Mouse (Mus musculus) lung, embryonic 15.5 days (tissue): ENCODE measurements around the gene Samd9l. TPM values are rescaled to one million over a fixed set of nuclear protein-coding genes. Genes with fewer than 3 reads are reported as not detected.
A peak's percentile ranks its signal among the peaks of the same experiment; 100 is the strongest.
"Not testable (repeated sequence)": the region's sequence is repeated elsewhere in the genome, so short reads cannot be mapped to it uniquely, and the experiment has no call there.

Experiments used
- ATAC-seq: fragments of 200-750 bp; cut with Nextera tagmentation; 2 replicates; pipeline ENCODE4 v1.8.0; 2017; ENCODE audit warnings: moderate number of reproducible peaks, borderline replicate concordance; ENCODE audit not compliant: low FRiP score, low TSS enrichment; ENCODE audit errors: extremely low read depth
- H3K27ac ChIP-seq: fragments of 300-500 bp; sonication (generic); 2 replicates; pipeline ENCODE4 v1.5.1; 2015; ENCODE audit warnings: moderate library complexity, mild to moderate bottlenecking, inconsistent platforms
- H3K27me3 ChIP-seq: fragments of 300-500 bp; sonication (generic); 2 replicates; pipeline ENCODE4 v1.6.1; 2015; ENCODE audit warnings: inconsistent platforms
- H3K36me3 ChIP-seq: fragments of 300-500 bp; sonication (generic); 2 replicates; pipeline ENCODE4 v1.6.1; 2015; ENCODE audit warnings: inconsistent platforms
- H3K4me1 ChIP-seq: fragments of 300-500 bp; sonication (generic); 2 replicates; pipeline ENCODE4 v1.6.1; 2015; ENCODE audit warnings: inconsistent platforms
- H3K4me2 ChIP-seq: fragments of 300-500 bp; sonication (generic); 2 replicates; pipeline ENCODE4 v1.6.1; 2015; ENCODE audit warnings: inconsistent platforms, mild to moderate bottlenecking, moderate library complexity
- H3K4me3 ChIP-seq: fragments of 300-500 bp; sonication (generic); 2 replicates; pipeline ENCODE4 v1.5.1; 2015; ENCODE audit warnings: mild to moderate bottlenecking, inconsistent platforms
- H3K9ac ChIP-seq: fragments of 300-500 bp; sonication (generic); 2 replicates; pipeline ENCODE4 v1.6.1; 2015; ENCODE audit warnings: inconsistent platforms
- H3K9me3 ChIP-seq: fragments of 300-500 bp; sonication (generic); 2 replicates; pipeline ENCODE4 v1.6.1; 2016; ENCODE audit warnings: inconsistent platforms
- WGBS: fragments of 180-500 bp; shearing (Covaris S2); methylation state at CpG from one replicate; pipeline ENCODE4 v1.1.7; 2015; 5-methylcytosine and 5-hydroxymethylcytosine counted together
- polyA plus RNA-seq: library from polyadenylated mRNA; unstranded; fragments of >200 nt; fragmentation: Nextera tagmentation; extraction: Ambion mirVana; gene quantifications from 2 replicates; pipeline ENCODE4 v1.2.1, GENCODE M21; 2015

Samd9l gene
- polyA plus RNA-seq, result 6.2 and 6.7 TPM in 2 replicates

- not testable (repeated sequence) for H3K9ac ChIP-seq, H3K9me3 ChIP-seq, H3K27me3 ChIP-seq, ATAC-seq, H3K4me1 ChIP-seq, H3K27ac ChIP-seq, H3K36me3 ChIP-seq
- WGBS, result 26% methylated on average over 4 of the region's 4 CpGs
- H3K4me3 ChIP-seq, result peak within 1 kb of the TSS; percentile 30
- peak within 1 kb of the TSS; percentile 45 for H3K4me2 ChIP-seq
These were observed at the start of gene Samd9l for GRCm38 (mm10) chr6:3399340-3400068. Gene Samd9l, minus strand, starts transcription at chr6:3399572.

GRCm38 (mm10) chr6:3447404-3447803, 48.0 kb upstream of the Samd9l start:
- H3K9ac ChIP-seq, result no peak overlapping the region
- H3K27me3 ChIP-seq, result no peaks in the 10 kb centered on the region
- no peak overlapping the region for H3K27ac ChIP-seq
- no peak overlapping the region for H3K4me2 ChIP-seq
- 2% methylated on average over 5 of the region's 5 CpGs for WGBS
- H3K36me3 ChIP-seq, result no peaks in the 10 kb centered on the region
- no peaks in the 10 kb centered on the region for H3K4me1 ChIP-seq
- no peak overlapping the region for H3K4me3 ChIP-seq
- ATAC-seq, result peak; percentile 65
- H3K9me3 ChIP-seq, result no peaks in the 10 kb centered on the region

GRCm38 (mm10) chr6:3443905-3444304, 44.5 kb upstream of the Samd9l start:
- H3K9me3 ChIP-seq, result no peaks in the 10 kb centered on the region
- ATAC-seq, result no peak

GRCm38 (mm10) chr6:3436087-3436486, 36.7 kb upstream of the Samd9l start:
- Histone ChIP-seq H3K9ac (no peak overlapping the region), H3K9me3 (no peaks in the 10 kb centered on the region), H3K4me3 (no peak overlapping the region), H3K27me3 (no peaks in the 10 kb centered on the region), H3K27ac (no peak overlapping the region), H3K4me2 (no peak overlapping the region), H3K4me1 (no peaks in the 10 kb centered on the region), H3K36me3 (no peaks in the 10 kb centered on the region)
- no peak for ATAC-seq

More at GRCm38 (mm10) chr6:3443905-3444304, 44.5 kb upstream of the Samd9l start:
- Histone ChIP-seq H3K27ac (no peak overlapping the region), H3K27me3 (no peaks in the 10 kb centered on the region), H3K36me3 (no peaks in the 10 kb centered on the region), H3K9ac (no peak overlapping the region), H3K4me1 (no peaks in the 10 kb centered on the region), H3K4me2 (no peak overlapping the region), H3K4me3 (no peak overlapping the region)
- 12% methylated on average over 1 of the region's 1 CpGs for WGBS

- WGBS, result 80% methylated on average over 2 of the region's 2 CpGs
- not testable (repeated sequence) for ATAC-seq
These were observed 31.6 kb upstream of the Samd9l start for GRCm38 (mm10) chr6:3430976-3431375.

GRCm38 (mm10) chr6:3427047-3427446, 27.7 kb upstream of the Samd9l start:
- H3K4me2 ChIP-seq, result no peak overlapping the region
- H3K9me3 ChIP-seq, result no peaks in the 10 kb centered on the region
- no peaks in the 10 kb centered on the region for H3K36me3 ChIP-seq
- H3K4me1 ChIP-seq, result no peaks in the 10 kb centered on the region
- no peak for ATAC-seq
- 60% methylated on average over 1 of the region's 1 CpGs for WGBS
- no peak overlapping the region for H3K4me3 ChIP-seq
- H3K27ac ChIP-seq, result no peak overlapping the region
- no peak overlapping the region for H3K9ac ChIP-seq
- no peaks in the 10 kb centered on the region for H3K27me3 ChIP-seq

More at GRCm38 (mm10) chr6:3430976-3431375, 31.6 kb upstream of the Samd9l start:
- not testable (repeated sequence) for H3K4me1 ChIP-seq, H3K27ac ChIP-seq, H3K36me3 ChIP-seq, H3K4me3 ChIP-seq, H3K9ac ChIP-seq, H3K9me3 ChIP-seq, H3K27me3 ChIP-seq, H3K4me2 ChIP-seq

GRCm38 (mm10) chr6:3425333-3425732, 26.0 kb upstream of the Samd9l start:
- not testable (repeated sequence) for H3K9me3 ChIP-seq, H3K4me1 ChIP-seq, H3K4me3 ChIP-seq, H3K27ac ChIP-seq, H3K27me3 ChIP-seq, H3K9ac ChIP-seq, H3K4me2 ChIP-seq, H3K36me3 ChIP-seq
- peak; percentile 64; the same call in 1 of the 2 replicates for ATAC-seq

- not testable (repeated sequence) for H3K9me3 ChIP-seq, H3K4me1 ChIP-seq, H3K9ac ChIP-seq, H3K36me3 ChIP-seq, H3K4me3 ChIP-seq, H3K27me3 ChIP-seq, H3K4me2 ChIP-seq, H3K27ac ChIP-seq
- peak; percentile 89 for ATAC-seq
- 20% methylated on average over 1 of the region's 4 CpGs for WGBS
These were observed 25.4 kb upstream of the Samd9l start for GRCm38 (mm10) chr6:3424613-3425277.

- not testable (repeated sequence) for H3K9me3 ChIP-seq, ATAC-seq, H3K4me1 ChIP-seq, H3K4me3 ChIP-seq, H3K27me3 ChIP-seq, H3K36me3 ChIP-seq, H3K27ac ChIP-seq, H3K9ac ChIP-seq
- peak overlapping the region; percentile 45 for H3K4me2 ChIP-seq
- WGBS, result 72% methylated on average over 6 of the region's 7 CpGs
These were observed 2.0 kb downstream of the Samd9l start for GRCm38 (mm10) chr6:3397182-3397906.

- not testable (repeated sequence) for H3K36me3 ChIP-seq, H3K4me3 ChIP-seq, H3K9me3 ChIP-seq, ATAC-seq, H3K27me3 ChIP-seq, H3K9ac ChIP-seq, H3K4me1 ChIP-seq, H3K4me2 ChIP-seq
- peak overlapping the region; percentile 50 for H3K27ac ChIP-seq
- WGBS, result 52% methylated on average over 4 of the region's 4 CpGs
These were observed 3.3 kb downstream of the Samd9l start for GRCm38 (mm10) chr6:3395921-3396611.

- no peaks in the 10 kb centered on the region for H3K4me1 ChIP-seq
- H3K4me2 ChIP-seq, result no peak overlapping the region
- no peaks in the 10 kb centered on the region for H3K9me3 ChIP-seq
- no peaks in the 10 kb centered on the region for H3K27me3 ChIP-seq
- ATAC-seq, result no peak
- WGBS, result 77% methylated on average over 1 of the region's 1 CpGs
- H3K9ac ChIP-seq, result no peak overlapping the region
- no peak overlapping the region for H3K4me3 ChIP-seq
- H3K27ac ChIP-seq, result no peak overlapping the region
- no peaks in the 10 kb centered on the region for H3K36me3 ChIP-seq
These were observed 9.4 kb downstream of the Samd9l start for GRCm38 (mm10) chr6:3389995-3390394.
